Mouse (Mus musculus): Measurements from ENCODE around the gene Mkks.

DNA sequence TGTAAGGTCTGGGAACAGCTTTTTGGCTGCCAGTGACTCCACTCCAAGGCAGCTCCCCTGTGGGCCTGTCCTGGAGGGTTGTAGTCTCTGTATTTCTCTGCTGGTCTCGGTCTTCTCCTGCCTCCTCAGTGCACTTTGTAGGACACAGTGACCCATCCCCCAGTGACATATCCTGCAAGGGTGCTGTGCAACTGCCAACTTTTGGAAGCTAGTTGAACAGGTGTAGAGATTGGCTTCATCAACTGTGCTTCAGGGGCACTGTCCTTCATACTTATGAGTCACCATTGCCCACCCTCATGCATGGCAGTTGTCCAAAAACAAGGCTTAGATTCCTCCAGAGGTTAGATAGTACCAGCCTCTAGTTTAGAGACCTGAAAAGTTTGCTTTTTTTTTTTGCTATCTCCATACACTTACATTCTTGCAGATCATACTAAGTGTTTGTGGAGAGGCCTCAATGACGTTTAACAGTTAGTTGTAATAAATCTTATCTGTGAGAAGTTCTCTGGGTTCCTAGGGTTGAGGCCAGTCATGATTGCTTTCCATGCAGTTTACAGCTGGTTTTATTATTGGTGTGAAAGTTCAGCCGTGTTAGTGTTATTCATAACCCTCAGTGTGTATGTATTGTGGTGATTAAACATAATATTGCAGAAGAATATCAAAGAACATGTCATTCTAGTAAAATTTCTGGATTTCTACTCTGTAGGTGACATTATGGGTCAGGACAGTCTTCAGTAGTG lies 29.2 kb upstream of the Mkks start:
- no peak for TF ChIP-seq POLR2A (IDR thresholded peaks at IDR 0.05; ENCODE audit: insufficient read depth, low read length)
- no peak for TF ChIP-seq CTCF (IDR thresholded peaks at IDR 0.05; ENCODE audit: low read depth, low read length)
